Mouse (Mus musculus): ENCODE results near the gene Atg16l1. TPM values are rescaled to one million over a fixed set of nuclear protein-coding genes. Genes with fewer than 3 reads are reported as not detected.

The Atg16l1 gene
- polyA plus RNA-seq, 1 experiment from 2014 or later: 31.4 TPM

DNA sequence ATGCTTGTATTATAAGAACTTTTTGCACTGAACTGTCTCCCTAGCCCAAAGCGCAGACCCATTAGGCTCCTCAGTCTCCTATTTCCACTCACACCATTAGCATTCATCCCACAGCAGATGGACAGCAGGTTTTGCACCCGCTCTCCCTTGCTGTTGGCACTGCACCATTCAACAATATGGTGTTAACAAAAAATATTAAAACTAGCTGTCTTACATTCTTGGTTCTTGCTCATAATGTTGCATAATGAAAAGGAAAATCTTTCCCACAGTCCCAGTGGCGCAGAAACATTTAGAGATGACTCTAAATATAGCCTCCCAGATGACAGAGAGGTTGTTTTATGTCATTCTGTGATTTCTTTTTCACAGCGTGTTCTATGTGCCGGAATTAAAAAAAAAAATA is 22.5 kb upstream of the Atg16l1 start:
- no peaks in the 10 kb centered on the region for H3K36me3 ChIP-seq
- no peaks in the 10 kb centered on the region for H3K9me3 ChIP-seq (replicated peaks)
- H3K4me2 ChIP-seq: no peak overlapping the region
- no peaks in the 10 kb centered on the region for H3K27me3 ChIP-seq
- no peak overlapping the region for H3K9ac ChIP-seq
- ATAC-seq (replicated peaks; ENCODE audit: low FRiP score): no peak
- H3K4me3 ChIP-seq (replicated peaks): no peak overlapping the region
- H3K27ac ChIP-seq: no peak overlapping the region
- no peaks in the 10 kb centered on the region for H3K4me1 ChIP-seq
- WGBS: 84% methylated on average over 5 of the region's 5 CpGs

DNA sequence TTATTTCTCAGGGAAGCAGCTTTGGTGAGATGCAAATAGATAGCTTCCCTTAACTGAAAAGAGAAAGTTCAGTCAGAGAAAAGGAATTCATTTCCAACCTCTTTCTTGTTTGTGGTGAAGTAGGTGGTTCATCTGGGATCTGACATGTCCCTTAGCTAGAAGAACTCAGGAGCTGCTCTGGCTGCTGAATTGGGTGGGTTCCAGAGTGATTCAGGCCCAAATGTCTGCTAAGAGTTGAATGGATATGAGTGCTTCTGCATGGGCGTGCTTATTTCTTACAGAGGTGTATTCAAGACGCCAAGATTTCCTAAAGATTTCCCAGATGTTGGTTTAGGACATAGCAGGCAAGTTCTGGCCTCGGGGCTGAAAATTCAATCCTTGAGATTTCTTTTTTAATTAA is 21.5 kb upstream of the Atg16l1 start:
- Histone ChIP-seq H3K9ac (no peak overlapping the region), H3K4me1 (no peaks in the 10 kb centered on the region), H3K9me3 (replicated peaks) (no peaks in the 10 kb centered on the region), H3K27ac (no peak overlapping the region), H3K36me3 (no peaks in the 10 kb centered on the region), H3K4me2 (no peak overlapping the region), H3K4me3 (replicated peaks) (no peak overlapping the region), H3K27me3 (no peaks in the 10 kb centered on the region)
- WGBS: 80% methylated on average over 3 of the region's 3 CpGs
- no peak for ATAC-seq (replicated peaks; ENCODE audit: low FRiP score)

DNA sequence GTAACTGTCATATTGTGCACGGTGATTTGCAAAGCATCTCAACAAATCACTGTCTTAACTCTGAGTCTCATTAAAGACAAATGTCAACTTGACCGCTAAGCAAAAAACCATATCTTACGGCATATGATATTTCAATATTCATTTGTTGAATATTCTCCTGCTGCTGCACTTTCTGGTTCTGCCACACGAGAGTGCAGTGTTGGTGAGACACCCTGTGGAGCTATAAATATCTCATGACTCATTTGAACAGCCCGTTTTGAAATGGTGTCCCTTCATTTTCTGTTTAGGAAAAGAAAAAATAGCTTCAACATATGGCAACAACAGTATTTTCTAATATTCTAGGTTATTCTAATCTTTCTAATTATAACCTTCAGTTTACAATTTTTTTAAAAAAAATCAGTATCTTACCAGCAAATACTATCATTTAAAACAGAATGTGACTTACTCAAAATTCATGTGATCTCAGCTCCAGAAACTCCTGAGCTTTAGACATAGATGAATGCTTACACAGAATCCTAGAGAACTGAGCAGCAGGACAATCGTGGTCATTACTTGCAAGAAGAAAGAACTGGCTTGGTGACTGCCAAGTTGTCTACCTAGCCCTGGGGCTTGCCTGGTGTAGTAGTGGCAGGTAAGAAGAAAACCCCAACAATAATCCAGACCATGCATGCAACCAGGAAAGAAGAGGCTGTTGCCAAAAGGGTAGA is 14.9 kb upstream of the Atg16l1 start:
- H3K9me3 ChIP-seq (replicated peaks): no peaks in the 10 kb centered on the region
- no peaks in the 10 kb centered on the region for H3K27me3 ChIP-seq
- no peak overlapping the region for H3K27ac ChIP-seq
- no peak overlapping the region for H3K4me2 ChIP-seq
- H3K9ac ChIP-seq: no peak overlapping the region
- H3K4me3 ChIP-seq (replicated peaks): no peak overlapping the region
- no peaks in the 10 kb centered on the region for H3K4me1 ChIP-seq
- H3K36me3 ChIP-seq: no peaks in the 10 kb centered on the region
- ATAC-seq (replicated peaks; ENCODE audit: low FRiP score): no peak
- 80% methylated on average over 6 of the region's 6 CpGs for WGBS

DNA sequence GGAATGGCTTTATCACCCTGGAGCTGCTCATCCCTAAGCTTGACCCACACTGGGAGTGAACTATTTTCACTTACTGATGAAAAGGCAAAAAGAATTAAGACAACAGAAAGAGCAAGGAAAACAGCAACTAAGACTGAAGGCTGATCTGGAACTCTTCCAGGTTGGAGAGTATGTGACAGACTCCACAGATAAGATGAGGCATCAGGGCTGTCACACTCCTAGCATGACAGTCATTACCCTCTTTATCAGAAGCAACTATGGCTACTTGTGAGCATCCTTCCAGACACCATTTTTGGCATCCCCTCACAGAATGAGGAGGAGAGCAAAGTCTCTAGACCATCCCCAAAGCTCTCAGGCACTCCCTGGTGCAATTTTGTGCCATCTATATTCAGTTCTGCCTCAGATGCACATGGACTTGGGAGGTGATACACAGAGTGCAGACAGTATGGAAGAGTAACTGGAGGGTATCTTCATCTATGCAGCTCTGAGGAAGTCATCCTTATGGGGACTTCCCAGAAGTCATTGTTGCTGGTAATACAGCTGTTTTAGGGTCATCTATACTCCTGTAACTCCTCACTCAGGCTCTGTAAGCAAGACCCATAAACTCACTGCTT is 6.2 kb upstream of the Atg16l1 start:
- Histone ChIP-seq H3K4me3 (replicated peaks) (no peak overlapping the region), H3K27me3 (peaks cover 5% of the 10 kb centered on the region; the same call in 1 of the 2 replicates), H3K36me3 (no peaks in the 10 kb centered on the region), H3K4me1 (no peaks in the 10 kb centered on the region), H3K27ac (no peak overlapping the region), H3K9me3 (replicated peaks) (no peaks in the 10 kb centered on the region), H3K9ac (no peak overlapping the region), H3K4me2 (no peak overlapping the region)
- ATAC-seq (replicated peaks; ENCODE audit: low FRiP score): no peak

DNA sequence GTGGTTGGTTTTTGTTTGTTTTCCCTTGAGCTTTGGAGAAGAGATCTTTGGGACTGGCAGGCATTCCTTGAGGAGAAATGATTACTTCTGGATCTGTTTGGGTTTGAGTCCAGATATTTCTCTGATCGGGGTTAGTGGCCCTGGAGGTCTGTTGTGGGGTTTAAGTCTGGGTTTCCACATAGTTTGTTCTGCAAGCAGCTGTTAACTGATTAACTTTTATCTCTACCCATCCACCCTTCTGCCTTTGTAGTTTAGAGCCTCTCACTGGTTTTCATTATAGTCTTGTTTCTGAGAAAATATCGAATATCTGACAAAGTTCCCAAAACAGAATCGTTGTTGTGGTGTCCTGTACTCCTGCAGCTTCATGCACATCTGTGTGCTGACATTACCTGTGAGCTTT is 8.2 kb downstream of the Atg16l1 start:
- Histone ChIP-seq H3K4me2 (no peak overlapping the region), H3K27me3 (no peaks in the 10 kb centered on the region), H3K4me1 (no peaks in the 10 kb centered on the region), H3K36me3 (peaks cover 98% of the 10 kb centered on the region), H3K9ac (no peak overlapping the region), H3K9me3 (replicated peaks) (no peaks in the 10 kb centered on the region), H3K4me3 (replicated peaks) (no peak overlapping the region), H3K27ac (no peak overlapping the region)
- 93% methylated on average over 3 of the region's 3 CpGs for WGBS
- no peak for ATAC-seq (replicated peaks; ENCODE audit: low FRiP score)

DNA sequence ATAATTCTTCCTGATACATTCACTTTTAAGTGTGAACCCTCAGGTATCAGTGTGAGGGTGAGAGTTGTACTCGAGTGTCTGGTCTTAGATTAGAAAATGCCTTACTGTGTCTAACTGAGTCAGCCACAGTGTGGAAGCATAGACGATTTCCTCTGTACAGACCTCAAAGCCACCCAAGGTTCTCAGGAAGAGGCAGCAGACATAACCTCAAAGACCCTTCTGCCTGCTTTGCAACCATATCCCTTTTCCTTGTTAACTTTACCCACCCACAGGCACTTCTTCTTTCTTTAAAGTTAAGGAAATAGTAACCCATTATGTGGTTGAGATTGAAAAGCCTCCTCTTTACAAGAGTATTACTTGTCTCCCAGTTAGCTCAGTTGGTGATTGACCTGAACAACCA is 10.1 kb downstream of the Atg16l1 start:
- no peaks in the 10 kb centered on the region for H3K27me3 ChIP-seq
- H3K9me3 ChIP-seq (replicated peaks): no peaks in the 10 kb centered on the region
- peaks cover 98% of the 10 kb centered on the region for H3K36me3 ChIP-seq
- H3K4me3 ChIP-seq (replicated peaks): no peak overlapping the region
- no peak overlapping the region for H3K27ac ChIP-seq
- ATAC-seq (replicated peaks; ENCODE audit: low FRiP score): no peak
- no peak overlapping the region for H3K4me2 ChIP-seq
- no peak overlapping the region for H3K9ac ChIP-seq
- no peaks in the 10 kb centered on the region for H3K4me1 ChIP-seq
- WGBS: 94% methylated on average over 2 of the region's 2 CpGs

DNA sequence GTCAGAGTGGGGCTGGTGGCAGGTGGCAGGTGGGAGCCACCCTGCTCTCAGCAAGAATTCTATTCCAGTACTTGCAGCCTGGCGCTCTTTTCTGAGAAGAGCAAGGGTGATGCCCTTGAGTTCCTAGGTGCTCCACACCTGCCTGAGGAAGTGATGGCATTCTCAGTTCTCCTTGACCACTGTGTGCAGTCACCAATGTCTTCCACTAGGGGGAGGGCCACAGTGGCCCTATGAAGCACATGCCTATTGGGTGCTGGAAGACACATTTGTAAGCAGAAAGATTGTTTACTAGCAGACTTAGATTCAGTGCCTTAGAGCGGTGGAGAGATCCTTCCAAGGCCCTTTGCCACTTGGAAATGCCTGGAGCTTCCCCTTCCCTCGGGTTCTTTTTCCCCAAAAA is 10.6 kb downstream of the Atg16l1 start:
- Histone ChIP-seq H3K27ac (no peak overlapping the region), H3K4me2 (no peak overlapping the region), H3K4me1 (no peaks in the 10 kb centered on the region), H3K27me3 (no peaks in the 10 kb centered on the region), H3K9me3 (replicated peaks) (no peaks in the 10 kb centered on the region), H3K4me3 (replicated peaks) (no peak overlapping the region), H3K36me3 (peaks cover 98% of the 10 kb centered on the region), H3K9ac (no peak overlapping the region)
- WGBS: 94% methylated on average over 3 of the region's 3 CpGs
- ATAC-seq (replicated peaks; ENCODE audit: low FRiP score): no peak

DNA sequence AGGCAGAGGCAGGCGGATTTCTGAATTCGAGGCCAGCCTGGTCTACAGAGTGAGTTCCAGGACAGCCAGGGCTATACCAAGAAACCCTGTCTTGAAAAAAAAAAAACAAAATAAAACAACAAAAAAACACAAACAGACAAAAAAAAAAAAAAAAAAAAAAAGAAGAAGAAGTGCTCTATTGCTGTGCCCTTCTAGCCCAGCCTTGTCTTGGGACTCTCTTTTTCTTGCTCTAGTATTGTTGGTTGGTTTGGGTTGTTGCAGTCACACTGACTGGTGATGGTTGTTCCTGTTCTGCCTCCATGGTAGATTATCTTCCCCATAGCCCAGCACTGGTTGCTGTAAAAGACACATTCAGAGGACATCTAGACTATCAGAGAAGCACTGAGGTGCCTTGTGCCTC is 13.6 kb downstream of the Atg16l1 start:
- no peaks in the 10 kb centered on the region for H3K9me3 ChIP-seq (replicated peaks)
- no peak overlapping the region for H3K9ac ChIP-seq
- no peaks in the 10 kb centered on the region for H3K4me1 ChIP-seq
- no peak overlapping the region for H3K27ac ChIP-seq
- no peak for ATAC-seq (replicated peaks; ENCODE audit: low FRiP score)
- WGBS: 95% methylated on average over 2 of the region's 2 CpGs
- no peaks in the 10 kb centered on the region for H3K27me3 ChIP-seq
- no peak overlapping the region for H3K4me3 ChIP-seq (replicated peaks)
- H3K4me2 ChIP-seq: no peak overlapping the region
- H3K36me3 ChIP-seq: peaks cover 95% of the 10 kb centered on the region

DNA sequence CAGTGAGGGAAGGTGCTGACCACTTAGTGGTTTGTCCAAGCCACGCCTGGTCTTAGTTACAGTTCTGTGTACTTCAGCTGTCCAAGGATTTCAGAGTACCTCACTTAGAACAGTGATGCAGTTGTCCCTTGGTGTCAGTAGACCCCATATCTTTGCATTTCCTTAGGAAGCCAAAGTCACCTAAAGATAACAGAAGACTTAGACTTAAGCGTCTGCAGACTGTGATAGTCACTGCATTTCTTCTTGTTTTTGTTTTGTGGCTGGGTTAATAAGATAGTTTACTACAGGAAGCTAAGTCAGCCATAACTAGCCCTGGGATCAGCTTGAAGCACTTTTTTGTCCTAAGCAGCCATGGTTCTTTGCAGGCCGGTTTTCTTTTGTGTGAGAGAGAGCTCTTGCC is 14.8 kb downstream of the Atg16l1 start:
- no peak overlapping the region for H3K4me3 ChIP-seq (replicated peaks)
- H3K36me3 ChIP-seq: peaks cover 95% of the 10 kb centered on the region
- no peak for ATAC-seq (replicated peaks; ENCODE audit: low FRiP score)
- H3K4me2 ChIP-seq: no peak overlapping the region
- H3K27ac ChIP-seq: no peak overlapping the region
- H3K9ac ChIP-seq: no peak overlapping the region
- H3K4me1 ChIP-seq: no peaks in the 10 kb centered on the region
- H3K9me3 ChIP-seq (replicated peaks): no peaks in the 10 kb centered on the region
- H3K27me3 ChIP-seq: no peaks in the 10 kb centered on the region
- 89% methylated on average over 3 of the region's 3 CpGs for WGBS

DNA sequence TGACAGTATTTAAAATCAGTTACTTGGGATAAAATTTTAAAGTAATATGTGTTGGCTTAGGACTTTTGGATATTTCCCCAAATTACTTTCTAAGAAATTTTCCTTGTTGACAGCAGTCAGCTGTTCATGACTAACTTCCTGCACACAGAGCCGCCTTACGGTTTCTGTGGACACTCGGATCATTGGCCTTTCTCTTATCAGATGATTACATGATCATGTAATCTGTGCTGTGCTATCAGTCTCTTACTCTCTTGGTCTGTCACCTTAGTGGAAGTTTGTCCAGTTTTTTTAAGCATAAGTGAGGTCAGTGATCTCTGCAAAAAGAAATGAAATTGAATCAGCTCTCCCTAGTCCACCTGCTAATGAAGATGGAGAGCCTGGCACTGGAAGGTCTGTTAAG is 16.1 kb downstream of the Atg16l1 start:
- Histone ChIP-seq H3K4me3 (replicated peaks) (no peak overlapping the region), H3K27ac (no peak overlapping the region), H3K4me2 (no peak overlapping the region), H3K27me3 (no peaks in the 10 kb centered on the region), H3K36me3 (peaks cover 95% of the 10 kb centered on the region), H3K4me1 (no peaks in the 10 kb centered on the region), H3K9ac (no peak overlapping the region), H3K9me3 (replicated peaks) (no peaks in the 10 kb centered on the region)
- 98% methylated on average over 3 of the region's 3 CpGs for WGBS
- ATAC-seq (replicated peaks; ENCODE audit: low FRiP score): no peak

DNA sequence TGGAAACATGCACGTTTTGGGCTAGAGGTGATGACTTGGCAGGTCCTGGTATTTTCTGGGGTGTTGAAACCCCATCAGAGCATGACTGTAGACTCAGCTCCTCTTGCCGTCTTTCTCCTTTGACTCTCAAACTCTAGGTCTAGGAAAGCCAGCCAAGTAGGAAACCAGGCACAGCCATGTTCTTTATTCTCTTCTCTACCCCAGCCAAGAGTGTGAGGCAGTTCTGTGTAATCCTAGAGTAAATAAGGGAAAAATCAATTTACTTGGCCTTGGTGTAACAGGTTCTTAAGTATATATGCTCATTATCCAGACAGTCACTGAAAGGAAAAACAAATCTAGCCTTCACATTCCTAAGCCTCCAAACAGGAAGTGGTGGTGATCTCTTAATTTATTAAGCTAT is 17.7 kb downstream of the Atg16l1 start:
- Histone ChIP-seq H3K27ac (no peak overlapping the region), H3K4me2 (no peak overlapping the region), H3K27me3 (no peaks in the 10 kb centered on the region), H3K9me3 (replicated peaks) (no peaks in the 10 kb centered on the region), H3K9ac (no peak overlapping the region), H3K4me3 (replicated peaks) (no peak overlapping the region), H3K4me1 (no peaks in the 10 kb centered on the region), H3K36me3 (peaks cover 95% of the 10 kb centered on the region)
- no peak for ATAC-seq (replicated peaks; ENCODE audit: low FRiP score)
- 88% methylated on average over 2 of the region's 2 CpGs for WGBS

DNA sequence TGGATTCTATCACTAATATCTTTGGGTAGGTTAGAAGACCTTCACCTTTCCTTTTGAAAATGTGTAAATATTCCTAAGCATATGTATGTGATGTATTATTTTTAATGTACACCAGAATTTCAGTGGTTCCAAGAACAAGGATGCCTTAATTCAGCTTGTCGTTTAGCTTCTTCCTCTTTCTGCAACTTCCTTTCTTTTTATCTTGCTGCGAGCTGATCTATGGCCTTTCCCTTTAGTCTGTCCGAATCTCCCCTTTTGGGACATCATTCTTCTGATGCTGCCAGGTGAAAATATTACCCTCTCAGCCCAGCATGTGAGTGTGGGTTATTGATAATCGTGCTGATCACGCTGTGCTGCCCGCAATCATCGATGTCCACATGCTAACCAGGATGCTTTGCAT is 19.2 kb downstream of the Atg16l1 start:
- 92% methylated on average over 7 of the region's 7 CpGs for WGBS
- no peak overlapping the region for H3K27ac ChIP-seq
- no peak overlapping the region for H3K4me3 ChIP-seq (replicated peaks)
- H3K27me3 ChIP-seq: no peaks in the 10 kb centered on the region
- ATAC-seq (replicated peaks; ENCODE audit: low FRiP score): no peak
- H3K4me1 ChIP-seq: no peaks in the 10 kb centered on the region
- H3K4me2 ChIP-seq: no peak overlapping the region
- no peak overlapping the region for H3K9ac ChIP-seq
- no peaks in the 10 kb centered on the region for H3K9me3 ChIP-seq (replicated peaks)
- H3K36me3 ChIP-seq: peaks cover 97% of the 10 kb centered on the region

All from kidney, embryonic 15.5 days (tissue).